Comparison of ENCODE assay signal across 8 mouse cellular contexts in genomic region chr17:67274531-67275094, GRCm38 (mm10).
A peak's percentile ranks its signal among the peaks of the same experiment; 100 is the strongest.
DNase-seq lines count a peak whose midpoint lies in the region; ATAC-seq lines count a peak whose summit lies in the region.

No protein-coding gene starts in this region.

- peak; percentile 94 for ATAC-seq in frontal cortex, adult (ENCODE audit: low TSS enrichment)
- peak; percentile 62 for ATAC-seq in granulocyte monocyte progenitor cell, adult 5-6 weeks (replicated peaks; ENCODE audit: poor library complexity, severe bottlenecking)
- no peak for ATAC-seq in liver, embryonic 11.5 days (replicated peaks; ENCODE audit: low FRiP score)

- no peak overlapping the region for H3K9ac ChIP-seq in liver, embryonic 11.5 days (ENCODE audit: low read depth, low read length)

- no peaks in the 10 kb centered on the region for H3K4me1 ChIP-seq in liver, embryonic 11.5 days (replicated peaks; ENCODE audit: control insufficient read depth, insufficient read depth, low read length)

- WGBS in liver, embryonic 11.5 days = 65% methylated on average over 21 of the region's 21 CpGs

- no peaks in the 10 kb centered on the region for H3K27me3 ChIP-seq in liver, embryonic 11.5 days (replicated peaks; ENCODE audit: control insufficient read depth, insufficient read depth, low read length)

- no peaks in the 10 kb centered on the region for H3K36me3 ChIP-seq in liver, embryonic 11.5 days (ENCODE audit: control insufficient read depth, insufficient read depth, low read length)

- H3K4me3 ChIP-seq in liver, embryonic 11.5 days (ENCODE audit: low read depth, low read length) = no peak overlapping the region

- H3K27ac ChIP-seq in liver, embryonic 11.5 days (ENCODE audit: low read depth, low read length) = no peak overlapping the region

- no peak overlapping the region for H3K4me2 ChIP-seq in liver, embryonic 11.5 days

- no peak for DNase-seq in frontal cortex, postnatal 25 days (ENCODE audit: low spot score in 2 of 2)
- DNase-seq in cerebellum, adult 11-12 months = peak; percentile 65
- peak; percentile 41 to 62 for DNase-seq in layer of hippocampus, postnatal 36 days
- peak; percentile 9 for DNase-seq in retina, postnatal 7 days (ENCODE audit: low read depth, low spot score)
- no peak for DNase-seq in kidney, postnatal 25 days
- DNase-seq in liver, embryonic 11.5 days (ENCODE audit: low spot score) = no peak

- H3K9me3 ChIP-seq in liver, embryonic 11.5 days (ENCODE audit: control insufficient read depth, low read length) = no peaks in the 10 kb centered on the region

Comparison
In these comparisons a context has a peak if more than half of its experiments do, and no peak if none do; other contexts are left out.
1. DNase-seq: peak in cerebellum, adult 11-12 months (single experiment), layer of hippocampus, postnatal 36 days (2 of 2) and retina, postnatal 7 days (single experiment); none in frontal cortex, postnatal 25 days (0 of 2), kidney, postnatal 25 days (0 of 2) and liver, embryonic 11.5 days (single experiment).